Mouse (Mus musculus) hindbrain, embryonic 10.5 days (tissue): Measurements from ENCODE around the gene Sox5. TPM values are rescaled to one million over a fixed set of nuclear protein-coding genes. Genes with fewer than 3 reads are reported as not detected.
A peak's percentile ranks its signal among the peaks of the same experiment; 100 is the strongest.

Experiments
- DNase-seq: peaks from one replicate; pipeline ENCODE4 v3.0.0-alpha.2; 2017; ENCODE audit warnings: low spot score
- H3K27ac ChIP-seq: fragments of 300-500 bp; sonication (generic); 2 replicates; pipeline ENCODE4 v1.5.1; 2016; ENCODE audit warnings: mild to moderate bottlenecking, moderate library complexity
- H3K27me3 ChIP-seq: fragments of 300-500 bp; sonication (generic); 2 replicates; pipeline ENCODE4 v1.6.1; 2016; ENCODE audit warnings: mild to moderate bottlenecking; ENCODE audit not compliant: poor library complexity, insufficient read depth, severe bottlenecking
- H3K36me3 ChIP-seq: fragments of 300-500 bp; sonication (generic); 2 replicates; pipeline ENCODE4 v1.6.1; 2016; ENCODE audit warnings: mild to moderate bottlenecking, moderate library complexity
- H3K4me1 ChIP-seq: fragments of 300-500 bp; sonication (generic); replicated peaks from 2 replicates; pipeline ENCODE4 v1.6.1; 2016; ENCODE audit warnings: mild to moderate bottlenecking
- H3K4me3 ChIP-seq: fragments of 300-500 bp; sonication (generic); 2 replicates; pipeline ENCODE4 v1.5.1; 2016; ENCODE audit warnings: mild to moderate bottlenecking, moderate library complexity
- H3K9me3 ChIP-seq: fragments of 300-500 bp; sonication (generic); 2 replicates; pipeline ENCODE4 v1.6.1; 2016; ENCODE audit warnings: mild to moderate bottlenecking, moderate library complexity
- WGBS: fragments of 180-500 bp; shearing (Covaris S2); methylation state at CpG from one replicate; pipeline ENCODE4 v1.1.7; 2016; 5-methylcytosine and 5-hydroxymethylcytosine counted together
- polyA plus RNA-seq: library from polyadenylated mRNA; unstranded; fragments of >200 nt; fragmentation: Nextera tagmentation; extraction: Ambion mirVana; gene quantifications from 2 replicates; pipeline ENCODE4 v1.2.1, GENCODE M21; 2016

The Sox5 gene
- polyA plus RNA-seq, 1 experiment from 2014 or later, result 30.6 TPM

GRCm38 (mm10) chr6:144695660-144696059 lies 86.1 kb downstream of the Sox5 start:
- 80% methylated on average over 4 of the region's 4 CpGs for WGBS

GRCm38 (mm10) chr6:144693211-144693899 lies 88.4 kb downstream of the Sox5 start:
- H3K27ac ChIP-seq, result no peak overlapping the region
- WGBS, result 92% methylated on average over 7 of the region's 7 CpGs

More at GRCm38 (mm10) chr6:144695660-144696059, 86.1 kb downstream of the Sox5 start:
- no peak overlapping the region for H3K27ac ChIP-seq
- no peaks in the 10 kb centered on the region for H3K36me3 ChIP-seq
- DNase-seq, result no peak
- no peak overlapping the region for H3K4me3 ChIP-seq
- no peaks in the 10 kb centered on the region for H3K27me3 ChIP-seq
- H3K9me3 ChIP-seq, result no peaks in the 10 kb centered on the region
- no peaks in the 10 kb centered on the region for H3K4me1 ChIP-seq

GRCm38 (mm10) chr6:144691298-144692041 lies 90.3 kb downstream of the Sox5 start:
- 88% methylated on average over 7 of the region's 7 CpGs for WGBS

More at GRCm38 (mm10) chr6:144693211-144693899, 88.4 kb downstream of the Sox5 start:
- H3K36me3 ChIP-seq, result no peaks in the 10 kb centered on the region
- H3K4me3 ChIP-seq, result no peak overlapping the region
- no peaks in the 10 kb centered on the region for H3K27me3 ChIP-seq
- H3K9me3 ChIP-seq, result no peaks in the 10 kb centered on the region
- no peaks in the 10 kb centered on the region for H3K4me1 ChIP-seq
- no peak for DNase-seq

GRCm38 (mm10) chr6:144689076-144689475 lies 92.7 kb downstream of the Sox5 start:
- H3K9me3 ChIP-seq, result no peaks in the 10 kb centered on the region
- no peak overlapping the region for H3K4me3 ChIP-seq
- no peak for DNase-seq
- H3K4me1 ChIP-seq, result no peaks in the 10 kb centered on the region
- H3K27me3 ChIP-seq, result no peaks in the 10 kb centered on the region
- H3K27ac ChIP-seq, result no peak overlapping the region
- 89% methylated on average over 3 of the region's 3 CpGs for WGBS
- H3K36me3 ChIP-seq, result no peaks in the 10 kb centered on the region

More at GRCm38 (mm10) chr6:144691298-144692041, 90.3 kb downstream of the Sox5 start:
- Histone ChIP-seq H3K4me3 (no peak overlapping the region), H3K36me3 (no peaks in the 10 kb centered on the region), H3K27me3 (no peaks in the 10 kb centered on the region), H3K27ac (no peak overlapping the region), H3K9me3 (no peaks in the 10 kb centered on the region), H3K4me1 (no peaks in the 10 kb centered on the region)
- DNase-seq, result no peak

- 85% methylated on average over 8 of the region's 8 CpGs for WGBS
- Histone ChIP-seq H3K27ac (no peak overlapping the region), H3K36me3 (no peaks in the 10 kb centered on the region), H3K9me3 (no peaks in the 10 kb centered on the region), H3K4me1 (no peaks in the 10 kb centered on the region), H3K4me3 (no peak overlapping the region), H3K27me3 (no peaks in the 10 kb centered on the region)
- no peak for DNase-seq
Observed at GRCm38 (mm10) chr6:144687681-144688080, 94.1 kb downstream of the Sox5 start.

GRCm38 (mm10) chr6:144681045-144681789 lies 100.6 kb downstream of the Sox5 start:
- no peak overlapping the region for H3K27ac ChIP-seq
- no peak for DNase-seq
- H3K36me3 ChIP-seq, result no peaks in the 10 kb centered on the region
- no peaks in the 10 kb centered on the region for H3K27me3 ChIP-seq
- peaks cover 5% of the 10 kb centered on the region; the same call in 1 of the 2 replicates for H3K4me1 ChIP-seq
- no peak overlapping the region for H3K4me3 ChIP-seq
- whole genome bisulfite sequencing, result 58% methylated on average over 12 of the region's 12 CpGs
- H3K9me3 ChIP-seq, result no peaks in the 10 kb centered on the region

- H3K27me3 ChIP-seq, result no peaks in the 10 kb centered on the region
- no peaks in the 10 kb centered on the region for H3K36me3 ChIP-seq
- 92% methylated on average over 9 of the region's 9 CpGs for WGBS
- no peak overlapping the region for H3K4me3 ChIP-seq
- H3K27ac ChIP-seq, result no peak overlapping the region
- DNase-seq, result no peak
- H3K4me1 ChIP-seq, result peaks cover 5% of the 10 kb centered on the region; the same call in 1 of the 2 replicates
- H3K9me3 ChIP-seq, result no peaks in the 10 kb centered on the region
Observed at GRCm38 (mm10) chr6:144677491-144678133, 104.2 kb downstream of the Sox5 start.

- 92% methylated on average over 6 of the region's 6 CpGs for WGBS
- peaks cover 8% of the 10 kb centered on the region for H3K4me1 ChIP-seq
- H3K4me3 ChIP-seq, result no peak overlapping the region
- H3K9me3 ChIP-seq, result no peaks in the 10 kb centered on the region
- H3K27me3 ChIP-seq, result no peaks in the 10 kb centered on the region
- DNase-seq, result no peak
- H3K36me3 ChIP-seq, result no peaks in the 10 kb centered on the region
- no peak overlapping the region for H3K27ac ChIP-seq
Observed at GRCm38 (mm10) chr6:144675111-144675510, 106.7 kb downstream of the Sox5 start.

- whole genome bisulfite sequencing, result 93% methylated on average over 8 of the region's 8 CpGs
- H3K27ac ChIP-seq, result no peak overlapping the region
- no peaks in the 10 kb centered on the region for H3K27me3 ChIP-seq
- no peak for DNase-seq
- no peaks in the 10 kb centered on the region for H3K9me3 ChIP-seq
- H3K36me3 ChIP-seq, result no peaks in the 10 kb centered on the region
- peaks cover 8% of the 10 kb centered on the region for H3K4me1 ChIP-seq
- H3K4me3 ChIP-seq, result no peak overlapping the region
Observed at GRCm38 (mm10) chr6:144673906-144674305, 107.9 kb downstream of the Sox5 start.

- 0 out of 2 replicates have a peak, but pooled peaks cover 7% of the 10 kb centered on the region for H3K9me3 ChIP-seq
- 0 out of 2 replicates have a peak overlapping the region, but pooled peaks have one; percentile 8 for H3K27ac ChIP-seq
- H3K4me3 ChIP-seq, result no peak overlapping the region
- no peaks in the 10 kb centered on the region for H3K36me3 ChIP-seq
- peaks cover 8% of the 10 kb centered on the region for H3K4me1 ChIP-seq
- no peak for DNase-seq
- H3K27me3 ChIP-seq, result no peaks in the 10 kb centered on the region
- WGBS, result 69% methylated on average over 3 of the region's 3 CpGs
Observed at GRCm38 (mm10) chr6:144670433-144671167, 111.2 kb downstream of the Sox5 start.

GRCm38 (mm10) chr6:144666617-144667016 lies 115.2 kb downstream of the Sox5 start:
- Histone ChIP-seq H3K27me3 (no peaks in the 10 kb centered on the region), H3K4me1 (peaks cover 8% of the 10 kb centered on the region)
- 93% methylated on average over 6 of the region's 6 CpGs for WGBS

GRCm38 (mm10) chr6:144664765-144665164 lies 117.0 kb downstream of the Sox5 start:
- Histone ChIP-seq H3K36me3 (no peaks in the 10 kb centered on the region), H3K27ac (no peak overlapping the region), H3K9me3 (0 out of 2 replicates have a peak, but pooled peaks cover 7% of the 10 kb centered on the region), H3K27me3 (no peaks in the 10 kb centered on the region), H3K4me3 (no peak overlapping the region), H3K4me1 (0 out of 2 replicates have a peak, but pooled peaks cover 3% of the 10 kb centered on the region)
- WGBS, result 90% methylated on average over 9 of the region's 9 CpGs
- DNase-seq, result no peak

More at GRCm38 (mm10) chr6:144666617-144667016, 115.2 kb downstream of the Sox5 start:
- Histone ChIP-seq H3K36me3 (no peaks in the 10 kb centered on the region), H3K9me3 (0 out of 2 replicates have a peak, but pooled peaks cover 7% of the 10 kb centered on the region), H3K4me3 (no peak overlapping the region), H3K27ac (no peak overlapping the region)
- DNase-seq, result no peak
